Mouse (Mus musculus): ENCODE measurements around the gene Ube3b. TPM values are rescaled to one million over a fixed set of nuclear protein-coding genes. Genes with fewer than 3 reads are reported as not detected.

The Ube3b gene
- total and polyA plus RNA-seq, 3 experiments, result 11.7 to 29.8 (median 22.1) TPM

DNA sequence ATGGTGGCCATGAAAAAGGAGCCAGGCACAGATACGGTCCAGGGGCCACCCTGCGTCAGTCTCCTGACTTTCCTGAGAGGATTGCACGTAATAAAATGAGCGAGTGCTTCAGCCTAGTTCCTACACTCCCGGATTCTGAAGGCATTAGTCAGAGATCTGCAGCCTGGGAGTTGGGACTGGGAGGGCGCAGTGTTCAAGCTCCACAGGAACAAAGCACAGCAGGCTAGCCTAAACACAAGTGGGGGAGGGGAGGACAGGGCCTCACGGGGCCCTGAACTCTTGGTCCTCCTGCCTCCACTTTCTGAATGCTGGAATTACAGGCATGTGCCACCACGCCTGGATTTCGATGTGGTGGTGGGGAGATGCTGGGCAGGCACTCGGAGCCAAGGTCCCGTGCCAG lies 7.8 kb upstream of the Ube3b start:
- TF ChIP-seq GABPA (IDR thresholded peaks at IDR 0.05; ENCODE audit: insufficient replicate concordance, low read depth, low read length), result no peak
- no peak for TF ChIP-seq MAX (IDR thresholded peaks at IDR 0.05; ENCODE audit: low read length)
- TF ChIP-seq ETS1 (conservative IDR thresholded peaks at IDR 0.05; ENCODE audit: low read depth, low read length), result no peak
- no peak for TF ChIP-seq HCFC1 (IDR thresholded peaks at IDR 0.05; ENCODE audit: low read depth, low read length)
- no peak for TF ChIP-seq E2F4 (IDR thresholded peaks at IDR 0.05; ENCODE audit: insufficient replicate concordance, low read depth, low read length)
- TF ChIP-seq TBP (conservative IDR thresholded peaks at IDR 0.05; ENCODE audit: low read depth, low read length), result no peak
- TF ChIP-seq ZC3H11A (IDR thresholded peaks at IDR 0.05; ENCODE audit: low read depth, low read length), result no peak
- no peak for TF ChIP-seq USF1 (IDR thresholded peaks at IDR 0.05; ENCODE audit: low read depth, low read length)
- TF ChIP-seq EP300 (IDR thresholded peaks at IDR 0.05; ENCODE audit: low read length), result no peak
- TF ChIP-seq KAT2A (IDR thresholded peaks at IDR 0.05; ENCODE audit: insufficient replicate concordance, low read length), result no peak
- no peak for TF ChIP-seq ELF1 (IDR thresholded peaks at IDR 0.05; ENCODE audit: low read depth, low read length)
- no peak for TF ChIP-seq SMC3 (IDR thresholded peaks at IDR 0.05; ENCODE audit: low read depth, low read length)
- no peak for TF ChIP-seq PAX5 (IDR thresholded peaks at IDR 0.05; ENCODE audit: low read length)
- no peak for TF ChIP-seq POLR2AphosphoS2 (IDR thresholded peaks at IDR 0.05; ENCODE audit: low read depth, low read length)
- dilution Hi-C loops (cut with MboI; ENCODE audit: extremely low pct_ligation_motif_present, extremely low pct_unique_long_range_greater_than_20kb, low sequenced_read_pairs) (no loop called here), in situ Hi-C loops (cut with MboI; ENCODE audit: low pct_ligation_motif_present, low pct_unique_long_range_greater_than_20kb, low sequenced_read_pairs) (no loop called here)
- Histone ChIP-seq H3K4me1 (ENCODE audit: control insufficient read depth in 1 of 2, insufficient read depth in 2 of 2) (peaks cover 0 to under 1% of the 10 kb centered on the region in 2 experiments; a peak in 2 of 4 replicates), H3K36me3 (replicated peaks in 1 of 2; ENCODE audit: control insufficient read depth in 1 of 2, insufficient read depth in 1 of 2, low read length in 1 of 2) (peaks cover 56 to 97% of the 10 kb centered on the region in 2 experiments), H3K4me2 (ENCODE audit: insufficient read depth, low read depth, poor library complexity, severe bottlenecking) (no peak overlapping the region), H3K27me3 (replicated peaks) (no peaks in the 10 kb centered on the region), H3K9me3 (replicated peaks; ENCODE audit: low read length) (no peaks in the 10 kb centered on the region), H3K79me2 (replicated peaks; ENCODE audit: control insufficient read depth, extremely low read depth, insufficient read depth, poor library complexity, severe bottlenecking) (no peaks in the 10 kb centered on the region; the same call in 1 of the 2 replicates), H3K9ac (ENCODE audit: insufficient read depth, low read depth) (no peak overlapping the region), H3K27ac (ENCODE audit: insufficient read depth, low read depth) (no peak overlapping the region), H3K4me3 (replicated peaks in 1 of 3; ENCODE audit: low read depth in 2 of 3, low read length in 2 of 3, poor library complexity in 1 of 3) (no peak overlapping the region)
- no peak for DNase-seq (ENCODE audit: extremely low read depth)

DNA sequence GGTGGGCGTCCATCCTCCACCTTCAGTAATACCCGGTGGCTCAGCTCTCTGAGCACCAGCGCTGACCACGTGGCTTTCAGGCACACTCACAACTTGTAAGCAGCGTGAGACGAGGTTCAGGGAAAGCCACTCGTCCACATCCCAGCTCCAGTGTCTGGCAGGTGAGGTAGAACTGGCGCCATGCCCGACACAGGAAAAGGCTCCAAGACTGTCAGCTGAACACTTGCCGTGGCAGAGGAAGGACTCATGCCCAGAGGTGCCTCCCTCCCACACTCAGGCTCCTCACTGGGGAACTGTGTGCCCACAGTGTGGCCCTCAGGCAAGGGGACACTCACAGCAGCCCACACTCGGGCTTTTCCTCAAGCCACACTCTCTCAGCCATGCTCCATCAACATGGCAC lies 7.2 kb upstream of the Ube3b start:
- H3K9ac ChIP-seq (ENCODE audit: insufficient read depth, low read depth), result no peak overlapping the region
- TF ChIP-seq CHD1 (IDR thresholded peaks at IDR 0.05; ENCODE audit: low read depth, low read length) (no peak), MXI1 (IDR thresholded peaks at IDR 0.05; ENCODE audit: low read depth, low read length) (no peak), PAX5 (IDR thresholded peaks at IDR 0.05; ENCODE audit: low read length) (no peak), USF1 (IDR thresholded peaks at IDR 0.05; ENCODE audit: low read depth, low read length) (no peak), MAFK (IDR thresholded peaks at IDR 0.05; ENCODE audit: insufficient replicate concordance, low read length) (no peak), RCOR1 (conservative IDR thresholded peaks at IDR 0.05; ENCODE audit: low read depth, low read length) (no peak), SMC3 (IDR thresholded peaks at IDR 0.05; ENCODE audit: low read depth, low read length) (no peak), NRF1 (IDR thresholded peaks at IDR 0.05; ENCODE audit: low read depth, low read length) (no peak), IRF4 (IDR thresholded peaks at IDR 0.05; ENCODE audit: low read depth, low read length) (no peak), POLR2AphosphoS2 (IDR thresholded peaks at IDR 0.05; ENCODE audit: low read depth, low read length) (no peak), MYC (IDR thresholded peaks at IDR 0.05; ENCODE audit: low read depth, low read length) (no peak), ZKSCAN1 (IDR thresholded peaks at IDR 0.05; ENCODE audit: borderline replicate concordance, low read depth, low read length) (no peak), EP300 (IDR thresholded peaks at IDR 0.05; ENCODE audit: low read length) (no peak), CTCF (conservative IDR thresholded peaks at IDR 0.05 in 1 of 2, IDR thresholded peaks at IDR 0.05 in 1 of 2; ENCODE audit: low read depth in 2 of 2, low read length in 2 of 2) (no peak), ZNF384 (IDR thresholded peaks at IDR 0.05; ENCODE audit: low read depth, low read length) (no peak), JUN (IDR thresholded peaks at IDR 0.05; ENCODE audit: insufficient read depth, low read depth, low read length) (no peak)
- DNase-seq (ENCODE audit: extremely low read depth), result no peak
- H3K36me3 ChIP-seq (replicated peaks in 1 of 2; ENCODE audit: control insufficient read depth in 1 of 2, insufficient read depth in 1 of 2, low read length in 1 of 2), result peaks cover 50 to 92% of the 10 kb centered on the region in 2 experiments
- H3K27me3 ChIP-seq (replicated peaks), result no peaks in the 10 kb centered on the region
- no peak overlapping the region for H3K4me2 ChIP-seq (ENCODE audit: insufficient read depth, low read depth, poor library complexity, severe bottlenecking)
- H3K4me3 ChIP-seq (replicated peaks in 1 of 3; ENCODE audit: low read depth in 2 of 3, low read length in 2 of 3, poor library complexity in 1 of 3), result no peak overlapping the region
- H3K9me3 ChIP-seq (replicated peaks; ENCODE audit: low read length), result no peaks in the 10 kb centered on the region
- in situ Hi-C loops (cut with MboI; ENCODE audit: low pct_ligation_motif_present, low pct_unique_long_range_greater_than_20kb, low sequenced_read_pairs) (no loop called here), dilution Hi-C loops (cut with MboI; ENCODE audit: extremely low pct_ligation_motif_present, extremely low pct_unique_long_range_greater_than_20kb, low sequenced_read_pairs) (no loop called here)
- no peaks in the 10 kb centered on the region; the same call in 1 of the 2 replicates for H3K79me2 ChIP-seq (replicated peaks; ENCODE audit: control insufficient read depth, extremely low read depth, insufficient read depth, poor library complexity, severe bottlenecking)
- H3K27ac ChIP-seq (ENCODE audit: insufficient read depth, low read depth), result no peak overlapping the region
- peaks cover 0 to 6% of the 10 kb centered on the region in 2 experiments; a peak in 3 of 4 replicates for H3K4me1 ChIP-seq (ENCODE audit: control insufficient read depth in 1 of 2, insufficient read depth in 2 of 2)

Data from CH12.LX (cell line).